Mouse (Mus musculus) heart, postnatal 25 days (tissue): Measurements from ENCODE around the gene Hecw2. TPM values are rescaled to one million over a fixed set of nuclear protein-coding genes. Genes with fewer than 3 reads are reported as not detected.

ENCODE experiments used
- DNase-seq: peaks from one replicate; pipeline ENCODE4 v3.0.0; 2022; ENCODE audit warnings: low spot score
- intact Hi-C: fragments of 180-260 bp; cut with DNase I; formaldehyde crosslinking; loops from one replicate; pipeline ENCODE4 v1.15.1; 2025
- total RNA-seq, 2 experiments: library from RNA; stranded (reverse); gene quantifications; 2 replicates each; pipeline ENCODE4 v1.2.3; 2021

The Hecw2 gene
- 10 to 100 TPM in 1 of 2 experiments, 1 to 10 TPM in 1; 8.7 to 11.7 TPM for total RNA-seq

GRCm38 (mm10) chr1:54194954-54195305 lies at the start of gene Hecw2:
Gene Hecw2 (minus strand): TSS chr1:54195168.
- intact Hi-C loops = loop anchor here (5.0 kb wide), 1 partner anchor 158 kb away; no protein-coding TSS in a partner anchor
- no peak for DNase-seq

- intact Hi-C loops = no loop called here
- no peak for DNase-seq
Observed at GRCm38 (mm10) chr1:54242722-54243121, 47.8 kb upstream of the Hecw2 start.

GRCm38 (mm10) chr1:54220273-54220672 lies 25.3 kb upstream of the Hecw2 start:
- no peak for DNase-seq
- intact Hi-C loops = no loop called here

DNA sequence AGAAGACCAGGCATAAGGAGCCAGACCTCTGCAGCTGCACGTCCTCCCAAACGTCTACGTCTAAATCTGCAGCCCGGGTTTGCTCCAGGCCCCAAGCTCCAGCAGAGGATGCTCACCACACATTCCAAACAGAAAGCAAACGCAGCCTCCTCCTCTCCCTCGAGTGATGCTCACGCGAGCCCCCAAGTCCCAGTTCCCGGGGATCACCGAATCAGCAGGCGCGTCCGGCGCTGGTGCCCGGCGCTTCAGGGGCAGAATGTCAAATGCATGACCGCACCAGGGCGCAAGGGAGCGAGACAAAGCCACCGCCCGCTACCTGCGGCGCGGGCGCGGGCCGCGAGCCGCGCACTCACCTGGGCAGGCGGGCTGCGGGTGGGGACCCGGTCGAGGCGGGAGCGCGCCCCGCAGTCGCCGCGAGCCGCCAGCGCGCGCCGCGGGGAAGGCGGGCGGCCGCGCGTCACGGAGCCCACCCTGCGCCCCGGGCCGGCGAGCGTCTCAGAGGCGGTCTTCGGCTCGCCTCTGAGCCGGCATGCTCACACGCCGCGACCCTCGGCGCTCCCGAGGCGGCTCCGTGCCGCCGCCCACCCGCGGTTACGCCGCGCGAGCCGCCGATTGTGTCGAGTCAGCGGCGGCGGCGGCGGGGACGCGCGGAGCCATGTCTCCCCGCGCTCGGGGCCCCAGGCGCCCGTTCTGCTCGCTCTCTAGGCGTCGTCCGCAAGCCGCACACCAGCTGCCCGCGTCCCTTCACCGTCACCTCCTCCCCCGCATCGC lies 600 bp downstream of the Hecw2 start:
- peak; percentile 2 for DNase-seq
- intact Hi-C loops = loop anchor here (5.0 kb wide), 1 partner anchor 157 kb away; no protein-coding TSS in a partner anchor

- DNase-seq = no peak
- intact Hi-C loops = loop anchor here (5.0 kb wide), 1 partner anchor 156 kb away; no protein-coding TSS in a partner anchor
Observed at GRCm38 (mm10) chr1:54193191-54193770, 1.7 kb downstream of the Hecw2 start.

DNA sequence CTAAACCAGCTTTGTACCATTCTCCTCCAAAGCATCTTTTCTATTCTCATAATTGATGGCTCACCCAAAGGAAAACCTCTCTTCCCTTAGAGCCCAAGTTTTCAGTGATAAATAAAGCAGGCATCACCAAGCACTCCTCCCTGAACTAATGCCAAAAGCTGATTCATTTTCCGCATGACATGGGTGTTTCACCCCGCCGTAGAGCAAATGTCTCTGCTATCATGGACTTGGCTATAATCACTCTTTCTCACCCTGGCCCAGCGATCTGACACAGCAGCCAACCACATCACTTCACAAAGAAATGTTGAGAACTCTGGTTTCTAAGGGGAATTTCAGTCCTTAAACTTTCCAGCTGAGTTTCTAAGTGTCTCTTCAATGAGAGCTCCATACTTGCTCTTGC lies 7.4 kb downstream of the Hecw2 start:
- no peak for DNase-seq
- intact Hi-C loops = loop anchor here (10.0 kb wide), 1 partner anchor 283 kb away; no protein-coding TSS in a partner anchor

DNA sequence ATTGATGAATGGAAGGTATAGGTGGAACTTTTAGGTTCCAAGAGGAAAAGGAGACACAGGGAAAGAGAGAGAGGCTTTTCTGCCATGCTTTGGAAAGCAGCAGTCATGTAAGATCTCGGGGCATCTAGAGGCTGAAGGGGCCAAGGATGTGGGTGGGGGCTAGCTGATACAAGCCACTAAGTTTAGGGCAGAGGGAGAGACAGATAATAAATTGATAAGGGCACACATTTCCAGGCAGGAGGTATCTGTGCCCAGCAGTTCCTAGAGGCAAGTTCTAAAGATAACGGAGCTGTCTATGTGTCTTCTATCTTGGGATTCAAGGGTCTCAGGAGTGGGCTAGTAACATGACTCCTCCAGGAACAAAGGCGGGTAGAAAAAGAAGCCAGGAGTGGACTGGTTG lies 8.6 kb downstream of the Hecw2 start:
- intact Hi-C loops = loop anchor here (10.0 kb wide), 1 partner anchor 282 kb away; no protein-coding TSS in a partner anchor
- no peak for DNase-seq

GRCm38 (mm10) chr1:54180663-54181062 lies 14.3 kb downstream of the Hecw2 start:
- DNase-seq = no peak
- intact Hi-C loops = loop anchor here (10.0 kb wide), 1 partner anchor 276 kb away; no protein-coding TSS in a partner anchor

DNA sequence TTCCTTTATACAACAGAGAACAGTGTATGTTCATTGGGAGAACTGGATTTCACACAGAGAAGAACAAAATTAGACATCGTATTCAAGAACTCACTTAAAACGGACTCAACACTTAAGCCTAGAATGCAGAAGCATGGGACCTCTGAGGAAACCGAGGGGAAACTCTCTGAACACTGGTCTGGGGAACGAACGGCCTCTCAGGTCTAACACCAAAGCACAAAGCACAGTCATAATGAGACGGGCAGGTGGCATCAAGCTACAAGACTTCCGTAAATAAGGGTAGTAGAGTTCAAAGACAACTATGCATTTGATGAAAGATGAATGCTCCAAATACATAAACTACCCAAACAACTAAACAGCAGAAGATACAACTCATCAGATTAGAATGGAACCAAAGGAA lies 15.8 kb downstream of the Hecw2 start:
- intact Hi-C loops = no loop called here
- no peak for DNase-seq

- intact Hi-C loops = no loop called here
- DNase-seq = no peak
Observed at GRCm38 (mm10) chr1:54176592-54176991, 18.4 kb downstream of the Hecw2 start.

- DNase-seq = no peak
- intact Hi-C loops = no loop called here
Observed at GRCm38 (mm10) chr1:54168014-54168413, 27.0 kb downstream of the Hecw2 start.

GRCm38 (mm10) chr1:54159531-54159930 lies 35.4 kb downstream of the Hecw2 start:
- DNase-seq = no peak
- intact Hi-C loops = no loop called here

GRCm38 (mm10) chr1:54153216-54153786 lies 41.7 kb downstream of the Hecw2 start:
- intact Hi-C loops = no loop called here

DNA sequence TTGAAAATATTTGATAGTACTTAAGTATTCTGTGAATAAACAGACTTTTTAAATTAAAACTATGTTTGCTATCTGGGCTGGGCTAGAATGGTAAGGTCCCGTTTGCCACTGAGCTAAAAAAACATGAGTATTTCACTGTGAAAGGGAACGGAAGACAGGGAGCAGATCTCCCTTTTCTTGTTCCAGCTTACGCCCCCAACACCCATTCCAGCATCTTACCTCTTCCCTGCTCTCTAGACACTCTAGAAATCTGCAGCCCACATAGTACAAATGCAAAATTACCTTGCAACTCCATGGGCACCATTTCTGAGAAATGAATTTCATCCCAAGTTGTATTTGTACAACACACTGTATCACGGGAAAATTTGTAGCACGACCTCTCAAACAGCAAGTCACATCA lies 49.9 kb downstream of the Hecw2 start:
- intact Hi-C loops = no loop called here

More at GRCm38 (mm10) chr1:54153216-54153786, 41.7 kb downstream of the Hecw2 start:
- DNase-seq = no peak

GRCm38 (mm10) chr1:54133802-54134436 lies 61.0 kb downstream of the Hecw2 start:
- no peak for DNase-seq
- intact Hi-C loops = no loop called here

More for the DNA sequence above, 49.9 kb downstream of the Hecw2 start:
- no peak for DNase-seq

- no peak for DNase-seq
- intact Hi-C loops = no loop called here
Observed at GRCm38 (mm10) chr1:54128714-54129431, 66.1 kb downstream of the Hecw2 start.

DNA sequence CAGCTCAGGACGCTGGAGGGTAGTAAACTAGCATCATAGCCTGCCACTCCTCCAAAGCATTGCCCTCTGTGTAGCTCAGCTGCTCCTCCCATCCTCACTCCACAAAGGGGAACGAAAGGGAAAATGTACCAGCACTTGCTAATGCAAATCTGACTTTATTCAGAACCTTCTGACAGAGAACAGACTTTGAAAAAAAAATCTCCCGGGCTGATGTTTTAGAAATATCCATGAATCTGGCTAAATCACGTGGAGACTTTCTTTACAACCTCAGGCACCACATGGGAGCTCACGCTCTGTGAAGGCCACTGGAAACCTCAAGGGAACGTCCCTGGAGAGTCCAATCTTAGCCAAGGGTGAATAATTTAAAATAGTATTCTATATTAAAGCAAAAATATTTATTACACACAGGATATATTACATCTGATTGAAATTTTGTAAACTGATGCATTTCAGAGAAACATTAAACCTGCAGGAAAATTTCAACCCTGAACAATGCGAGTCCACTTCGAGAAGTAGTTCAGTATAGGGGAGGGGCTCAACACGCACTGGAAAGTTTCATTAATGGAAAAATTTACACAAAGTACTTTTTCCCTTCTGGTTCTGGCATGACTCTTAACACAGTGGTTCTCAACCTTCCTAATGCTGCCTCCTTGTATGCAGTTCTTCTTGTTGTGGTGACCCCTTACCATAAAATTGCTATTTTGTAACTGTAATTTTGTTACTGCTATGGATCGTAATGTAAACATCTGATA lies 67.8 kb downstream of the Hecw2 start:
- intact Hi-C loops = no loop called here
- no peak for DNase-seq

DNA sequence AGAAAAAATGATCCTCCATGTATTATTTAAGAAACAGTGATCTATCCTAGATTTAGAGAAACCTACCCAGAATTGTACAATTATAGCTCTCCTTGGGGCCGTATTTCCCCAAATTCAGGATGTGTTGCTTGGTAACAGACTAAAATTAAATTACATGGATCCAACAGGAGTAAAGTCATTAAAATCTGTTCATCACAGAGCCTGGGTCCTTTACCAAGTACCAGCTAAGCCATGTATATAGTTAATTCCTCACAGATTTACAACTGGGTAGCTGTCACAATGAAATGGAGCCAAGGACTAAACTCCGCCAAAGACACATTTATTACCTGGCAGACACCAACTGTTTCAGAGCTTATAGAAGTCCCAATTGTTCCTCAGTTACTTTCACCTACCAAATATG lies 72.4 kb downstream of the Hecw2 start:
- intact Hi-C loops = no loop called here
- no peak for DNase-seq

- no peak for DNase-seq
- intact Hi-C loops = no loop called here
Observed at GRCm38 (mm10) chr1:54121071-54121730, 73.8 kb downstream of the Hecw2 start.
